Mouse (Mus musculus): ENCODE data around the gene Gm10718. TPM values are rescaled to one million over a fixed set of nuclear protein-coding genes. Genes with fewer than 3 reads are reported as not detected.
"Not testable (repeated sequence)": the region's sequence is repeated elsewhere in the genome, so short reads cannot be mapped to it uniquely, and the experiment has no call there.

Gm10718 gene
- polyA plus RNA-seq, 1 experiment from 2014 or later, result not detected

DNA sequence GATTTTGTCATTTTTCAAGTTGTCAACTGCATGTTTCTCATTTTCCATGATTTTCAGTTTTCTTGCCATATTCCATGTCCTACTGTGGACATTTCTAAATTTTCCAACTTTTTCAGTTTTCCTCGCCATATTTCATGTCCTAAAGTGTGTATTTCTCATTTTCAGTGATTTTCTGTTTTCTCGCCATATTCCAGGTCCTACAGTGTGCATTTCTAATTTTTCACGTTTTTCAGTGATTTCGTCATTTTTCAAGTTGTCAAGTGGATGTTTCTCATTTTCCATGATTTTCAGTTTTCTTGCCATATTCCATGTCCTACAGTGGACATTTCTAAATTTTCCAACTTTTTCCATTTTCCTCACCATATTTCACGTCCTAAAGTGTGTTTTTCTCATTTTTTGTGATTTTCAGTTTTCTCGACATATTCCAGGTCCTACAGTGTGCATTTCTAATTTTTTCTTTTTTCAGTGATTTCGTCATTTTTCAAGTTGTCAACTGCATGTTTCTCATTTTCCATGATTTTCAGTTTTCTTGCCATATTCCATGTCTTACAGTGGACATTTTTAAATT lies 11.2 kb upstream of the Gm10718 start:
- not testable (repeated sequence) for H3K27ac ChIP-seq (ENCODE audit: low read length); ATAC-seq
- 85% methylated on average over 2 of the region's 7 CpGs for WGBS

DNA sequence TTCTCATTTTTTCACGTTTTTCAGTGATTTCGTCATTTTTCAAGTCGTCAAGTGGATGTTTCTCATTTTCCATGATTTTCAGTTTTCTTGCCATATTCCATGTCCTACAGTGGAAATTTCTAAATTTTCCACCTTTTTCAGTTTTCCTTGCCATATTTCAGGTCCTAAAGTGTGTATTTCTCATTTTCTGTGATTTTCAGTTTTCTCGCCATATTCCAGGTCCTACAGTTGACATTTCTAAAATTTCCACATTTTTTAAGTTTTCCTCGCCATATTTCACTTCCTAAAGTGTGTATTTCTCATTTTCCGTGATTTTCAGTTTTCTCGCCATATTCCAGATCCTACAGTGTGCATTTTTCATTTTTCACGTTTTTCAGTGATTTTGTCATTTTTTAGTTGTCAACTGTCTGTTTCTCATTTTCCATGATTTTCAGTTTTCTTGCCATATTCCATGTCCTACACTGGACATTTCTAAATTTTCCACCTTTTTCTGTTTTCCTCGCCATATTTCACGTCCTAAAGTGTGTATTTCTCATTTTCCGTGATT lies 10.5 kb upstream of the Gm10718 start, which contains the start of gene Gm10721:
Gene Gm10721, plus strand, starts transcription at position 408 of the 547 bp plus-strand sequence.
- H3K27me3 ChIP-seq (replicated peaks; ENCODE audit: control insufficient read depth, insufficient read depth, low read length); ATAC-seq; H3K9me3 ChIP-seq (ENCODE audit: control insufficient read depth, low read length); H3K9ac ChIP-seq (replicated peaks; ENCODE audit: low read depth, low read length); H3K27ac ChIP-seq (ENCODE audit: low read length); H3K4me1 ChIP-seq (replicated peaks; ENCODE audit: control insufficient read depth, insufficient read depth, low read length); H3K4me3 ChIP-seq (replicated peaks; ENCODE audit: low read length); H3K4me2 ChIP-seq (ENCODE audit: low read length); H3K36me3 ChIP-seq (ENCODE audit: control insufficient read depth, insufficient read depth): not testable (repeated sequence)
- WGBS, result no CpG with 5 or more reads among the region's 11 CpGs

More for the DNA sequence above, 11.2 kb upstream of the Gm10718 start:
- not testable (repeated sequence) for H3K4me1 ChIP-seq (replicated peaks; ENCODE audit: control insufficient read depth, insufficient read depth, low read length); H3K4me3 ChIP-seq (replicated peaks; ENCODE audit: low read length); H3K27me3 ChIP-seq (replicated peaks; ENCODE audit: control insufficient read depth, insufficient read depth, low read length); H3K9ac ChIP-seq (replicated peaks; ENCODE audit: low read depth, low read length); H3K4me2 ChIP-seq (ENCODE audit: low read length); H3K9me3 ChIP-seq (ENCODE audit: control insufficient read depth, low read length); H3K36me3 ChIP-seq (ENCODE audit: control insufficient read depth, insufficient read depth)

DNA sequence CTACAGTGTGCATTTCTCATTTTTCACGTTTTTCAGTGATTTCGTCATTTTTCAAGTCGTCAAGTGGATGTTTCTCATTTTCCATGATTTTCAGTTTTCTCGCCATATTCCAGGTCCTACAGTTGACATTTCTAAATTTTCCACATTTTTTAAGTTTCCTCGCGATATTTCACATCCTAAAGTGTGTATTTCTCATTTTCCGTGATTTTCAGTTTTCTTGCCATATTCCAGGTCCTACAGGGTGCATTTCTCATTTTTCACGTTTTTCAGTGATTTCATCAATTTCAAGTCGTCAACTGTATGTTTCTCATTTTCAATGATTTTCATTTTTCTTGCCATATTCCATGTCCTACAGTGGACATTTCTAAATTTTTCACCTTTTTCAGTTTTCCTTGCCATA lies 8.0 kb upstream of the Gm10718 start, which contains the start of gene Gm10720:
Gene Gm10720, plus strand, starts transcription at position 301 of the 400 bp plus-strand sequence.
- not testable (repeated sequence) for ATAC-seq; H3K27ac ChIP-seq (ENCODE audit: low read length); H3K36me3 ChIP-seq (ENCODE audit: control insufficient read depth, insufficient read depth); H3K27me3 ChIP-seq (replicated peaks; ENCODE audit: control insufficient read depth, insufficient read depth, low read length); H3K4me2 ChIP-seq (ENCODE audit: low read length); H3K4me3 ChIP-seq (replicated peaks; ENCODE audit: low read length); H3K4me1 ChIP-seq (replicated peaks; ENCODE audit: control insufficient read depth, insufficient read depth, low read length); H3K9ac ChIP-seq (replicated peaks; ENCODE audit: low read depth, low read length); H3K9me3 ChIP-seq (ENCODE audit: control insufficient read depth, low read length)
- 65% methylated on average over 4 of the region's 9 CpGs for WGBS

GRCm38 (mm10) chr9:3015896-3016295 lies 7.5 kb upstream of the Gm10718 start:
- WGBS, result 78% methylated on average over 4 of the region's 6 CpGs
- H3K9me3 ChIP-seq (ENCODE audit: control insufficient read depth, low read length); H3K4me3 ChIP-seq (replicated peaks; ENCODE audit: low read length); H3K4me1 ChIP-seq (replicated peaks; ENCODE audit: control insufficient read depth, insufficient read depth, low read length); H3K4me2 ChIP-seq (ENCODE audit: low read length); H3K27ac ChIP-seq (ENCODE audit: low read length); H3K27me3 ChIP-seq (replicated peaks; ENCODE audit: control insufficient read depth, insufficient read depth, low read length); H3K36me3 ChIP-seq (ENCODE audit: control insufficient read depth, insufficient read depth); ATAC-seq; H3K9ac ChIP-seq (replicated peaks; ENCODE audit: low read depth, low read length): not testable (repeated sequence)

- not testable (repeated sequence) for ATAC-seq; H3K27me3 ChIP-seq (replicated peaks; ENCODE audit: control insufficient read depth, insufficient read depth, low read length)
- 100% methylated on average over 1 of the region's 9 CpGs for WGBS
Measured at GRCm38 (mm10) chr9:3017108-3017507, 6.2 kb upstream of the Gm10718 start, which contains the start of gene Gm10719. Gene Gm10719, plus strand, starts transcription at chr9:3017408.

GRCm38 (mm10) chr9:3018944-3019343 lies 4.4 kb upstream of the Gm10718 start:
- H3K9me3 ChIP-seq (ENCODE audit: control insufficient read depth, low read length); H3K36me3 ChIP-seq (ENCODE audit: control insufficient read depth, insufficient read depth); H3K27ac ChIP-seq (ENCODE audit: low read length); ATAC-seq; H3K27me3 ChIP-seq (replicated peaks; ENCODE audit: control insufficient read depth, insufficient read depth, low read length); H3K4me3 ChIP-seq (replicated peaks; ENCODE audit: low read length); H3K4me1 ChIP-seq (replicated peaks; ENCODE audit: control insufficient read depth, insufficient read depth, low read length); H3K9ac ChIP-seq (replicated peaks; ENCODE audit: low read depth, low read length); H3K4me2 ChIP-seq (ENCODE audit: low read length): not testable (repeated sequence)
- WGBS, result 69% methylated on average over 9 of the region's 9 CpGs

More at GRCm38 (mm10) chr9:3017108-3017507, 6.2 kb upstream of the Gm10718 start, which contains the start of gene Gm10719:
- H3K4me3 ChIP-seq (replicated peaks; ENCODE audit: low read length); H3K27ac ChIP-seq (ENCODE audit: low read length); H3K4me1 ChIP-seq (replicated peaks; ENCODE audit: control insufficient read depth, insufficient read depth, low read length); H3K9ac ChIP-seq (replicated peaks; ENCODE audit: low read depth, low read length); H3K36me3 ChIP-seq (ENCODE audit: control insufficient read depth, insufficient read depth); H3K4me2 ChIP-seq (ENCODE audit: low read length); H3K9me3 ChIP-seq (ENCODE audit: control insufficient read depth, low read length): not testable (repeated sequence)

GRCm38 (mm10) chr9:3019835-3020727 lies 3.3 kb upstream of the Gm10718 start:
- not testable (repeated sequence) for ATAC-seq; H3K36me3 ChIP-seq (ENCODE audit: control insufficient read depth, insufficient read depth)
- 75% methylated on average over 11 of the region's 19 CpGs for WGBS

GRCm38 (mm10) chr9:3022316-3023008 lies 885 bp upstream of the Gm10718 start:
- not testable (repeated sequence) for ATAC-seq

More at GRCm38 (mm10) chr9:3019835-3020727, 3.3 kb upstream of the Gm10718 start:
- H3K27ac ChIP-seq (ENCODE audit: low read length); H3K9ac ChIP-seq (replicated peaks; ENCODE audit: low read depth, low read length); H3K4me1 ChIP-seq (replicated peaks; ENCODE audit: control insufficient read depth, insufficient read depth, low read length); H3K27me3 ChIP-seq (replicated peaks; ENCODE audit: control insufficient read depth, insufficient read depth, low read length); H3K4me3 ChIP-seq (replicated peaks; ENCODE audit: low read length); H3K9me3 ChIP-seq (ENCODE audit: control insufficient read depth, low read length); H3K4me2 ChIP-seq (ENCODE audit: low read length): not testable (repeated sequence)

More at GRCm38 (mm10) chr9:3022316-3023008, 885 bp upstream of the Gm10718 start:
- not testable (repeated sequence) for H3K9ac ChIP-seq (replicated peaks; ENCODE audit: low read depth, low read length); H3K9me3 ChIP-seq (ENCODE audit: control insufficient read depth, low read length); H3K27me3 ChIP-seq (replicated peaks; ENCODE audit: control insufficient read depth, insufficient read depth, low read length); H3K27ac ChIP-seq (ENCODE audit: low read length); H3K4me1 ChIP-seq (replicated peaks; ENCODE audit: control insufficient read depth, insufficient read depth, low read length); H3K36me3 ChIP-seq (ENCODE audit: control insufficient read depth, insufficient read depth); H3K4me2 ChIP-seq (ENCODE audit: low read length); H3K4me3 ChIP-seq (replicated peaks; ENCODE audit: low read length)
- 77% methylated on average over 9 of the region's 13 CpGs for WGBS

Measured in forebrain, embryonic 16.5 days (tissue).